Mouse (Mus musculus) c-Kit-positive CD71-negative TER-119-negative erythroid progenitor cells, embryonic 14.5 days (primary cell): ENCODE results near the gene Fbxw7.

Source experiments
- DNase-seq: peaks from one replicate; pipeline ENCODE4 v3.0.0-alpha.2; 2013; ENCODE audit warnings: low read depth

The Fbxw7 gene

GRCm38 (mm10) chr3:84889648-84890047 is 74.6 kb downstream of the Fbxw7 start:
- no peak for DNase-seq

GRCm38 (mm10) chr3:84890983-84891382 is 75.9 kb downstream of the Fbxw7 start:
- no peak for DNase-seq

GRCm38 (mm10) chr3:84897952-84898351 is 82.9 kb downstream of the Fbxw7 start:
- no peak for DNase-seq

- no peak for DNase-seq
Measured at GRCm38 (mm10) chr3:84906528-84906927, 91.5 kb downstream of the Fbxw7 start.

- no peak for DNase-seq
Measured at GRCm38 (mm10) chr3:84914284-84914683, 99.2 kb downstream of the Fbxw7 start.

- DNase-seq = no peak
Measured at GRCm38 (mm10) chr3:84917903-84918679, 103.0 kb downstream of the Fbxw7 start.

GRCm38 (mm10) chr3:84921704-84922420 is 106.8 kb downstream of the Fbxw7 start:
- no peak for DNase-seq

GRCm38 (mm10) chr3:84923256-84923655 is 108.2 kb downstream of the Fbxw7 start:
- no peak for DNase-seq

- no peak for DNase-seq
Measured at GRCm38 (mm10) chr3:84923670-84924069, 108.6 kb downstream of the Fbxw7 start.

- no peak for DNase-seq
Measured at GRCm38 (mm10) chr3:84925229-84925628, 110.2 kb downstream of the Fbxw7 start.

GRCm38 (mm10) chr3:84926140-84926539 is 111.1 kb downstream of the Fbxw7 start:
- no peak for DNase-seq

- DNase-seq = no peak
Measured at GRCm38 (mm10) chr3:84927168-84927794, 112.2 kb downstream of the Fbxw7 start.

GRCm38 (mm10) chr3:84927901-84928300 is 112.8 kb downstream of the Fbxw7 start:
- no peak for DNase-seq

- no peak for DNase-seq
Measured at GRCm38 (mm10) chr3:84929171-84929570, 114.1 kb downstream of the Fbxw7 start.

- DNase-seq = no peak
Measured at GRCm38 (mm10) chr3:84930683-84931082, 115.6 kb downstream of the Fbxw7 start.

GRCm38 (mm10) chr3:84935729-84936128 is 120.7 kb downstream of the Fbxw7 start:
- no peak for DNase-seq

- DNase-seq = no peak
Measured at GRCm38 (mm10) chr3:84936252-84936651, 121.2 kb downstream of the Fbxw7 start.

- DNase-seq = no peak
Measured at GRCm38 (mm10) chr3:84936956-84937355, 121.9 kb downstream of the Fbxw7 start.

- no peak for DNase-seq
Measured at GRCm38 (mm10) chr3:84937360-84938355, 122.6 kb downstream of the Fbxw7 start.

- DNase-seq = no peak
Measured at GRCm38 (mm10) chr3:84944933-84945332, 129.9 kb downstream of the Fbxw7 start.

GRCm38 (mm10) chr3:84946381-84946780 is 131.3 kb downstream of the Fbxw7 start:
- no peak for DNase-seq

- DNase-seq = no peak
Measured at GRCm38 (mm10) chr3:84949387-84949786, 134.3 kb downstream of the Fbxw7 start.
